Mouse (Mus musculus) heart, embryonic 16.5 days (tissue): ENCODE measurements at regions not wholly inside any gene's neighbourhood (a gene's known extent, or its start where the extent isn't known, plus 50 kb on each side); places are given as distances from the start of the nearest gene placed in this dataset.
A peak's percentile ranks its signal among the peaks of the same experiment; 100 is the strongest.

Experiments
- ATAC-seq: fragments of 200-750 bp; cut with Nextera tagmentation; replicated peaks from 2 replicates; pipeline ENCODE4 v1.8.0; 2017; ENCODE audit warnings: moderate number of reproducible peaks; ENCODE audit not compliant: insufficient read depth, low FRiP score; ENCODE audit errors: extremely low read depth
- H3K27ac ChIP-seq: fragments of 300-500 bp; sonication (generic); 2 replicates; pipeline ENCODE4 v1.5.1; 2014; ENCODE audit warnings: mild to moderate bottlenecking, low read length, control low read depth, moderate library complexity
- H3K27me3 ChIP-seq: fragments of 300-500 bp; sonication (generic); 2 replicates; pipeline ENCODE4 v1.6.1; 2014; ENCODE audit warnings: low read length, mixed read lengths; ENCODE audit not compliant: control insufficient read depth, insufficient read depth
- H3K36me3 ChIP-seq: fragments of 300-500 bp; sonication (generic); 2 replicates; pipeline ENCODE4 v1.6.1; 2014; ENCODE audit not compliant: control insufficient read depth, insufficient read depth
- H3K4me1 ChIP-seq: fragments of 300-500 bp; sonication (generic); 2 replicates; pipeline ENCODE4 v1.6.1; 2014; ENCODE audit warnings: low read length, mixed read lengths; ENCODE audit not compliant: control insufficient read depth, insufficient read depth
- H3K4me2 ChIP-seq: fragments of 300-500 bp; sonication (generic); 2 replicates; pipeline ENCODE4 v1.6.1; 2014; ENCODE audit warnings: low read depth, mild to moderate bottlenecking, control low read depth, low read length
- H3K4me3 ChIP-seq: fragments of 300-500 bp; sonication (generic); 2 replicates; pipeline ENCODE4 v1.5.1; 2014; ENCODE audit warnings: mild to moderate bottlenecking, control low read depth, low read length
- H3K9ac ChIP-seq: fragments of 300-500 bp; sonication (generic); 2 replicates; pipeline ENCODE4 v1.6.1; 2014; ENCODE audit warnings: low read length, control low read depth
- H3K9me3 ChIP-seq: fragments of 300-500 bp; sonication (generic); replicated peaks from 2 replicates; pipeline ENCODE4 v1.6.1; 2016; ENCODE audit warnings: low read length; ENCODE audit not compliant: control insufficient read depth
- WGBS: fragments of 180-500 bp; shearing (Covaris S2); extraction: QIAGEN DNeasy Blood & Tissue Kit; methylation state at CpG from one replicate; pipeline ENCODE4 v1.1.7; 2014; 5-methylcytosine and 5-hydroxymethylcytosine counted together

DNA sequence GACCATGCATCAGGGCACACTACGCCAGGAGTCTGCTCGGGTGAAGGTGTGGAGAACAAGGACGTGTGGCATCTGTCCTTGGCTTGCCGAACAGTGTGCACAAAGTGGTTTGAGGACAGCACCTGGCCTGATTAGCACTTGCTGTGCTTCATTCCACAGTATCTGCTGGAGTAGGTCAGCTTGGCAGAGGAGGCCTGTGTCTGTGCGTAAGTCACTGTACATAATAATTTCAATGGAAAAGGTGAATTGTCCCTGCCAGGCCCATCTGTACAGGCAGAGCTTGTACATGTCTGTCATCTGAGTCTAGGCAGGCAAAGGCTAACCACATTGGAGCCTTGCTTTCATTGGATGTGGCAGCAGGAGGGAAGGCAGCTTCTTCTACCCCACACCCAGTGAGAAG lies 979.5 kb upstream of the Car8 start:
- H3K27ac ChIP-seq = no peak overlapping the region
- no peak overlapping the region for H3K4me2 ChIP-seq
- H3K27me3 ChIP-seq = no peaks in the 10 kb centered on the region
- ATAC-seq = no peak
- no peaks in the 10 kb centered on the region for H3K36me3 ChIP-seq
- no peaks in the 10 kb centered on the region for H3K4me1 ChIP-seq
- 69% methylated on average over 5 of the region's 5 CpGs for WGBS
- no peak overlapping the region for H3K4me3 ChIP-seq
- no peaks in the 10 kb centered on the region for H3K9me3 ChIP-seq
- H3K9ac ChIP-seq = no peak overlapping the region

DNA sequence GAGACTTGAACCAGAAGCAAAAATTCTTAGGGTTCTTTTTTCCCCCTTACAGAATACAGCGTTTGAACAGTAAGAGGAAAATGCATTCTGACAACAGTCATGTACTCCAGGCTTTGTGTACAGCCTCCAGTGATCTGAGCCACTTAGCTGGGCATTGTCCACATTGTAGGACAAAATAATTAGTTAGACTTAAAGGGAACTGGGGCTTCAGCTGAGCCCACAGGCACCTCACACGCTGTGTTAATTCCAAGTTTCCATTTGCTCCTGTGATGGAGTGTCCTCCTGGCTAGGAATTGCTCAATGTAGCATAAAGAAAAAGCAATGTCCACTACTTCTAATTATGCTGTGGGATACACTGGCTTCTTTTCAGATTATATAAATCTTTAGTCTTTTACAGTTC lies 969.8 kb upstream of the Car8 start:
- Histone ChIP-seq H3K4me2 (no peak overlapping the region), H3K36me3 (no peaks in the 10 kb centered on the region), H3K9ac (no peak overlapping the region), H3K27ac (no peak overlapping the region), H3K4me1 (no peaks in the 10 kb centered on the region), H3K27me3 (no peaks in the 10 kb centered on the region), H3K4me3 (no peak overlapping the region), H3K9me3 (no peaks in the 10 kb centered on the region)
- WGBS = 73% methylated on average over 2 of the region's 2 CpGs
- ATAC-seq = no peak

DNA sequence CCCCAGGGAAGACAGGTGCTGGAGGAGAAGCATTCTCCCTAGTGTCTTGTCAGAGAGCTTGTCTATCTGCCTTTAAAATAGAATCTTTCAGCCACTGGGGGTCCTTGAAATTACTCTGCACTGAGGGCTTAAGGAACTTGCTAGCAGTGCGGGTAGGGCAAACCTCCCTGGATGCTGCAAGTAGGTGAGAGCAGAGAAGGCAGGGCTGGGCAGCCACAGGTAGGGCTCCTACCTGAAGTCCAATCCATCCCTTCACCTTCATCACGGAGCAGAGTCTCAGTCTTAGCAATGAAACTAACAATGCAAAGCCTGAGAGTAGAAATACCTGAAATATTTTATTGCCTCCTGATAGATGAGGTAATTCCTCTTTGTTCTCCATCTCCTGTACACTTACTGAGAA lies 961.2 kb upstream of the Car8 start:
- no peak overlapping the region for H3K4me3 ChIP-seq
- H3K27ac ChIP-seq = no peak overlapping the region
- WGBS = 66% methylated on average over 2 of the region's 2 CpGs
- no peaks in the 10 kb centered on the region for H3K36me3 ChIP-seq
- no peak overlapping the region for H3K4me2 ChIP-seq
- no peak for ATAC-seq
- H3K27me3 ChIP-seq = no peaks in the 10 kb centered on the region
- no peaks in the 10 kb centered on the region for H3K4me1 ChIP-seq
- no peak overlapping the region for H3K9ac ChIP-seq
- H3K9me3 ChIP-seq = no peaks in the 10 kb centered on the region

DNA sequence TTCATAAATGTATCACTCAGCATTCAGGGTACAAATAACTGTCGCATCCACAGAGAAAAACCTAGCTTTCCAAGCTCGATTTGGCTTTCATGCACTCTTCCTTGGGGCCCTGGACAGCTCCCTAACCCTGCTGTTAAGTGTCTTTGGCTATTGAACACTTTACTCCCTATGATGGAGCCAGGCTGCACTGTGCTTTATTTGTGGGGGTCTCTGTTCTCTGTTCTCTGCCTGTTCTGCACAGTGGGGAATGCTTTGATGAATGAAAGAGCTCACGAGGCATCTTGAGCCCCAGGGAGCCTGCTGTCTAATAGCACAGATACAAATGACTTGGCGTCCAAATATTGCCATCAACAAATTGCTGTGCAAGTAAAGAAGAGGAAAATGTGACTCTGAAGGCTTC lies 957.6 kb upstream of the Car8 start:
- 60% methylated on average over 4 of the region's 4 CpGs for WGBS

DNA sequence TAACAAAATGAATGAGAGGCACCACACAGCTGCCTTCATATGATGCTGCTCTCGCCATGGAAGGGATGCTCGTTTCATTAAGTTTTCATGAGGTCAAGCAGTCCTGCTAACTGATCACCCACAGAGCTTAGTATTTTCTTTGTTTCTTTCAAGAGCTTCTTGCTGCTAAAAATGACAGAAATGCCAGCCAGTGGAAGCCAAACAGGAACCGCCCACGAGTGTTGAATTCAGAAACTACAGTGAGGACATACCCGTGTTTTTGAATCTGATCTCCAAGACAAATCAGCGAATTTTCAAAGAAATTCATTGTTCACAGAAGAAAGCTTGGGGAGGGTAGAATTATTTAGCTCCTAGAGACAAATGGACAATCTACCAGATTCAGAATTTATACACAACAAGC lies 954.3 kb upstream of the Car8 start:
- WGBS = 61% methylated on average over 6 of the region's 6 CpGs
- no peaks in the 10 kb centered on the region for H3K4me1 ChIP-seq
- H3K27me3 ChIP-seq = no peaks in the 10 kb centered on the region
- no peak overlapping the region for H3K4me3 ChIP-seq
- ATAC-seq = no peak
- H3K27ac ChIP-seq = no peak overlapping the region
- no peaks in the 10 kb centered on the region for H3K36me3 ChIP-seq
- no peak overlapping the region for H3K4me2 ChIP-seq
- H3K9me3 ChIP-seq = no peaks in the 10 kb centered on the region
- H3K9ac ChIP-seq = no peak overlapping the region

More for the DNA sequence above, 957.6 kb upstream of the Car8 start:
- no peak overlapping the region for H3K4me2 ChIP-seq
- H3K9ac ChIP-seq = no peak overlapping the region
- no peaks in the 10 kb centered on the region for H3K4me1 ChIP-seq
- no peak overlapping the region for H3K27ac ChIP-seq
- no peak overlapping the region for H3K4me3 ChIP-seq
- no peaks in the 10 kb centered on the region for H3K36me3 ChIP-seq
- ATAC-seq = no peak
- no peaks in the 10 kb centered on the region for H3K27me3 ChIP-seq
- H3K9me3 ChIP-seq = no peaks in the 10 kb centered on the region

DNA sequence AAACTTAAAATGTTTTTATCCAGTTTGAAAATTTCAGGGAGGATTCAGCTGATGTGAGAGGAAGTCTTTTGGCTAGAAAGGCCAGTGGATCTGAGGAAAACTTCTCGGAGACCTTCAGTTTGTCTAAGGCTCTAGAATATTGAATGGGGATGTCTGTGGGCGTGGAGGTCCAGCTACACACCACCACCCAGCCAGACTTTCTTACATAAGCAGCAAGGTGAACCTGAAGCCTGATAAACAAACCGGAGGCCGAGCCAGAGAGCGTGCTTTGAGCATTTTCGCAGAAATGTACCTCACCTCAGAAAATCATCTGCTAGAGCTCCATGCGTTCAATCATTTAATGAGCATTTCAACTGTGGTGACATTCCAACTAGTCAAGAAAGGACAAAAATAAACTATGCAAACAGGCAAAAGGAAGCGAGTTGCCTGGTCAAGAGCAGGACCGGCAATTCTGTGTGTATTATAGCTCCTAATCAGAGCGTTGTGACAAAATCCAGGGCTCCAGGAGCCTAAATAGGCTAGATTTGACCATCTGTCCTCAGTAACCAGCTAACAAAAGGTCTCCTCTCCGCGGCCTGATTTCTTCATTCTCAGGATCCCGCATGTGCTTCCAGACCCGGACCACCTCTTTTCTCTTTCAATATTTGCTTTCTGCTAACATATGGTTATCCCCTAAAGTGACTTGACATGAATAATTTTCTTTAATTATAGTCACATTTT lies 946.5 kb upstream of the Car8 start:
- 19% methylated on average over 14 of the region's 14 CpGs for WGBS
- H3K9ac ChIP-seq = peak overlapping the region; percentile 68
- H3K4me3 ChIP-seq = peak overlapping the region; percentile 44
- peaks cover 13% of the 10 kb centered on the region for H3K4me1 ChIP-seq
- ATAC-seq = no peak
- no peaks in the 10 kb centered on the region for H3K9me3 ChIP-seq
- peak overlapping the region; percentile 91 for H3K27ac ChIP-seq
- H3K36me3 ChIP-seq = no peaks in the 10 kb centered on the region
- H3K27me3 ChIP-seq = no peaks in the 10 kb centered on the region
- H3K4me2 ChIP-seq = peak overlapping the region; percentile 68

DNA sequence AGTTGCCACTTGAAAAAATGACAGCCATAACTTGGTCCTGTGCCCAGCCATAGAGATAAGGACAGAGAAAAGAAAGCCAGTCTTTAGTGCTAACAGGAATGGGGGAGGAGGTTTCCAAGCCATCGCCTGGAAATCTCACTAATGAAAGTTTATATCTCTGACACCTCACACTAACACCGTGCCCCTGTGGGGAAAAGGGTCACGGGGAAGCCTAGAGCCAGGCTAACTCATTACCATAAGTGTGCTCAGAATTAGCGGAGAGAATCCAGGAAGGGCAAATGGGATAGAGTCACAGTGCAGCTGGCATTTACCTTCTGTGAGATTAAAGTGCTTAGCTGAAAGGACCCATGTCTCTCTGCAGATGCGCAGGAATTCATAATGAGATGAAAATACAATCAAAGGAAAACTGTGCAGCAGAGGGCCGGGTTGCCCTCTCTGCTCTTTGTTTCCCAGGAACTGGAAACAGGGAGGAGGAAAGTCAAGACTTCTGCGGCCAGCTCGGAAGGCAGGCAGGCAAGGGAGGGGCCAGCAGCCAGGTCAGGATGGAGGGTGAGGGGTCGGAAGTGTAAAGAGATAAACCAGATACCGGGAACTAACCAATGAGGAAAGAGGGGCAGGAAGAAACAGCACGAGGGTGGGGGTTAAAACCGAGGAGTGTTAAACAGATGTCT lies 945.7 kb upstream of the Car8 start:
- Histone ChIP-seq H3K4me2 (peak overlapping the region; percentile 68), H3K4me1 (peaks cover 13% of the 10 kb centered on the region), H3K9ac (peak overlapping the region; percentile 68), H3K27ac (peak overlapping the region; percentile 91), H3K36me3 (no peaks in the 10 kb centered on the region), H3K9me3 (no peaks in the 10 kb centered on the region), H3K27me3 (no peaks in the 10 kb centered on the region), H3K4me3 (peak overlapping the region; percentile 44)
- 2% methylated on average over 12 of the region's 12 CpGs for WGBS
- peak; percentile 91 for ATAC-seq

DNA sequence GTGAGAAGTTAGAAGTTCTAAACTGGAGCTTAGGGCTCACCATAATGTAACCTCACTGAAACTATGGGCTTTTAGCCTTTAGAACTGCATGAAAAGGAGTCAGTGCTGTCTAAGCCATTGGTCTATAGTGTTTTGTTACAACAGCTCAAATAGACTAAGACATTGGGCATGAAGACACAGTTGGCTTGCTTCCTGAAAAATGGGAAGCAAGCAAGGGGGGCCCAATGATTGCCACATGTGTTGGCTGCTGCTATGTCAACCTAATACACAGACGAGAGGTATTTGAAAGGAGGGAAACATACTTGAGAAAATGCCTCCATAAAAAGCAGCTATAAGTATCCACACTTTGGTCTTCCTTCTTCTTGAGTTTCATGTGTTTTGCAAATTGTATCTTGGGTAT lies 935.5 kb upstream of the Car8 start:
- no peak overlapping the region for H3K9ac ChIP-seq
- H3K4me1 ChIP-seq = no peaks in the 10 kb centered on the region
- no peaks in the 10 kb centered on the region for H3K9me3 ChIP-seq
- H3K27ac ChIP-seq = no peak overlapping the region
- H3K4me2 ChIP-seq = no peak overlapping the region
- H3K4me3 ChIP-seq = no peak overlapping the region
- H3K36me3 ChIP-seq = no peaks in the 10 kb centered on the region
- H3K27me3 ChIP-seq = no peaks in the 10 kb centered on the region
- no peak for ATAC-seq
- 68% methylated on average over 1 of the region's 1 CpGs for whole genome bisulfite sequencing

DNA sequence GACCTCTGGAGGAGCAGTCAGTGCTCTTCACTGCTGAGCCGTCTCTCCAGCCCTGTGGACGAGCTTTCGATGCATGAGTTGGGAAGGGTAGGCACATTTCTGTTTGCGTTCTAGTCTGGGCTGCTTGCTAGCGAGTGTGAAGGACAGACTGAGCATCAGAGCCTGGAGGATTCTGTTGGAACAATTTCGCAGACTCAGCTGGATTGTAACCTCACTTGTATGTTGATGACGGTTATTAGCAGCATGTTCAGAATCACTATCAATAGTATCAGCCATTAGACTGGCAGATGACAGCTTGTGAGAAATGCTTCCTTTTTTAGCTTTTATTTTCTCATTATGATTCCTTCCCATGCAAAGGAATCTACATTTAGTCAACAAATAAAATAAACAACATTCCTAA lies 923.5 kb upstream of the Car8 start:
- H3K4me2 ChIP-seq = no peak overlapping the region
- 78% methylated on average over 7 of the region's 7 CpGs for WGBS
- H3K4me1 ChIP-seq = no peaks in the 10 kb centered on the region
- H3K27ac ChIP-seq = no peak overlapping the region
- no peak for ATAC-seq
- no peak overlapping the region for H3K4me3 ChIP-seq
- no peaks in the 10 kb centered on the region for H3K27me3 ChIP-seq
- H3K9me3 ChIP-seq = no peaks in the 10 kb centered on the region
- H3K36me3 ChIP-seq = no peaks in the 10 kb centered on the region
- no peak overlapping the region for H3K9ac ChIP-seq
